Mouse (Mus musculus): ENCODE measurements around the gene Syt8. TPM values are rescaled to one million over a fixed set of nuclear protein-coding genes. Genes with fewer than 3 reads are reported as not detected.

Syt8 gene
- polyA plus RNA-seq, 1 experiment from 2014 or later, result not detected

DNA sequence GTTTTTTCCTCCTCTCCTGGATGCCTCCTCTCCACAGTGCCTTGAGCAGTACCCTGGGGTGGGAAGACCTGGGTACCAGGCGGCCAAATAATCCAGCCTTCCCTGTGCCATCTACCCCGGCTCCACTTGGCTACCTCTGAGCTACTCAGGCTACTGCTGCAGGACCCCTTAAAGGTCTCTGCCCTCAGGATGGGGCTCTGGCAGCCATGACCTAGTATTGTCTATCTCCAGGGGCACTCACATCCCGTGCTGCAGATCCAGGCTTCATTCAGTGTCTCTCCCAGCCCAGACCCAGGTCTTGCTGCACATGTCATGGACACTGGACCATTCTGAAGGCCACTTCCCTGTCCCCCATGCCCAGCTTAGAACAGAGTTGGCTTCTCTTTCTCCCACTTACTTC is 45.2 kb downstream of the Syt8 start:
- ATAC-seq, result no peak
- no peak overlapping the region for H3K4me2 ChIP-seq (ENCODE audit: low read length)
- H3K27me3 ChIP-seq (replicated peaks; ENCODE audit: control insufficient read depth, insufficient read depth, low read length), result no peaks in the 10 kb centered on the region
- no peaks in the 10 kb centered on the region for H3K36me3 ChIP-seq (ENCODE audit: control insufficient read depth, insufficient read depth, low read length)
- no peak overlapping the region for H3K4me3 ChIP-seq (ENCODE audit: low read depth, low read length)
- H3K27ac ChIP-seq (ENCODE audit: low read depth, low read length), result no peak overlapping the region
- no peaks in the 10 kb centered on the region for H3K9me3 ChIP-seq (replicated peaks; ENCODE audit: control insufficient read depth, low read length)
- no peak for DNase-seq (ENCODE audit: low spot score)
- peaks cover 19% of the 10 kb centered on the region for H3K4me1 ChIP-seq (ENCODE audit: control insufficient read depth, insufficient read depth, low read length)
- no peak overlapping the region for H3K9ac ChIP-seq (ENCODE audit: low read length)
- 89% methylated on average over 3 of the region's 3 CpGs for WGBS

DNA sequence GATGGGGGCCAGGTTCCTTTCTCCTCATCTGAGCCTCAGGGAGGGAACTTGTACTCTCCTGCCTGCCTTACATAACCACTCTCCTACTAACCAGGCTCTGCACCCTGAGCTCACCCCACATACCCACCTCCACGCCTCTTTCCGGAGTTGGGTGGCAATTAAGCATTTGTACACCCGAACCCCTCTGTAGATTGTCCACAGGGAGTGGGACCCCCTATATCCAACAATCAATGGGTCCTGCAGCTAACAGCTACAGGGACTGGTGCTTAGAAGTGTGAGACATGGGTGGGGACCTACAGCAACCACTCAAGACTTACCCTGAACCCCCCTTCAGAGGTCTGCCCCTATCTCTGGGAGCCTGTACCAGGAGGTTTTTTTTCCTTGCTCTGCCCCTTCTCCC is 46.0 kb downstream of the Syt8 start:
- no peak overlapping the region for H3K27ac ChIP-seq (ENCODE audit: low read depth, low read length)
- no peak overlapping the region for H3K4me3 ChIP-seq (ENCODE audit: low read depth, low read length)
- H3K4me1 ChIP-seq (ENCODE audit: control insufficient read depth, insufficient read depth, low read length), result peaks cover 19% of the 10 kb centered on the region
- 90% methylated on average over 3 of the region's 3 CpGs for WGBS
- no peak for DNase-seq (ENCODE audit: low spot score)
- no peaks in the 10 kb centered on the region for H3K36me3 ChIP-seq (ENCODE audit: control insufficient read depth, insufficient read depth, low read length)
- no peaks in the 10 kb centered on the region for H3K9me3 ChIP-seq (replicated peaks; ENCODE audit: control insufficient read depth, low read length)
- no peak for ATAC-seq
- H3K9ac ChIP-seq (ENCODE audit: low read length), result no peak overlapping the region
- no peak overlapping the region for H3K4me2 ChIP-seq (ENCODE audit: low read length)
- no peaks in the 10 kb centered on the region for H3K27me3 ChIP-seq (replicated peaks; ENCODE audit: control insufficient read depth, insufficient read depth, low read length)

- Histone ChIP-seq H3K36me3 (ENCODE audit: control insufficient read depth, insufficient read depth, low read length) (no peaks in the 10 kb centered on the region), H3K4me2 (ENCODE audit: low read length) (peak overlapping the region; percentile 53), H3K4me3 (ENCODE audit: low read depth, low read length) (peak overlapping the region; percentile 13; the same call in 1 of the 2 replicates), H3K9ac (ENCODE audit: low read length) (peak overlapping the region; percentile 63; the same call in 1 of the 2 replicates), H3K27ac (ENCODE audit: low read depth, low read length) (peak overlapping the region; percentile 81), H3K9me3 (replicated peaks; ENCODE audit: control insufficient read depth, low read length) (no peaks in the 10 kb centered on the region), H3K27me3 (replicated peaks; ENCODE audit: control insufficient read depth, insufficient read depth, low read length) (no peaks in the 10 kb centered on the region), H3K4me1 (ENCODE audit: control insufficient read depth, insufficient read depth, low read length) (peaks cover 19% of the 10 kb centered on the region)
- WGBS, result 3% methylated on average over 5 of the region's 5 CpGs
- peak; percentile 19 for ATAC-seq
- peak; percentile 57 for DNase-seq (ENCODE audit: low spot score)
Observed at GRCm38 (mm10) chr7:142481186-142481567, 46.5 kb downstream of the Syt8 start.

DNA sequence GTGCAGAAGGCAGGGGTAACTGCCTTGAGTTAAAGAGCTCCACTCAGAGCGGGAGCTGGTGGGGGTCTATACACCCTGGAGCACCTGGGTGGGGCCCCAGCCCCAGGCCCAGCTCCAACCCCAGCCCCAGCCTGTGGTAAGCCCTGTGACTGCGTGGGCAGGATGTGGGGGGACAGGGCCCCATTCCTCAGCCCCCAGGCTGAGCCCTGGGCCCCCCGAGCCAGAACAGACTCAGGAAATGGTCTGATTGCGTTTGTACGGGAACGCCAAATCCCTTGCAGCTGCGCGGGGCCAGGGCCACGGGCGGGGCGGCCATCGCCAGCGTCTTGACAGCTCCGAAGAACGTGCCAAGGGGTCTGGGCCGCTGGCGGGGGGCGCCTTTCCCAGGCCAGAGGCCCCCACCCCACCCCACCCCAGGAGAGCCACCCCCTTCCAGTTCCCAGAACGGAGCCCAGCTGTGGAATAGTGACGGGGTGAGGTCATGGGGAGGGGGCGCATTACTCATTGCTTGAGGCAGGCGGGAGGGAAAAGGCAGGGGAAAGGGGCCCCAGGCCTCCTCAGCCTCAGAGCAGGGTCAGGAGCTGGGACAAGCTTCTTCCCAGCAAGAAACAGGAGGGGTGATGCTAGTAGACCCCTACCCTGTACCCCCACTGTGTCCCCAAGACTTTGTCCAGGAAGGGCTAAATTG is 47.1 kb downstream of the Syt8 start:
- WGBS, result 2% methylated on average over 20 of the region's 22 CpGs
- DNase-seq (ENCODE audit: low spot score) (peak; percentile 63), ATAC-seq (peak; percentile 74)
- Histone ChIP-seq H3K4me1 (ENCODE audit: control insufficient read depth, insufficient read depth, low read length) (peaks cover 19% of the 10 kb centered on the region), H3K36me3 (ENCODE audit: control insufficient read depth, insufficient read depth, low read length) (no peaks in the 10 kb centered on the region), H3K9ac (ENCODE audit: low read length) (peak overlapping the region; percentile 63), H3K4me3 (ENCODE audit: low read depth, low read length) (peak overlapping the region; percentile 13), H3K27ac (ENCODE audit: low read depth, low read length) (peak overlapping the region; percentile 81), H3K27me3 (replicated peaks; ENCODE audit: control insufficient read depth, insufficient read depth, low read length) (no peaks in the 10 kb centered on the region), H3K4me2 (ENCODE audit: low read length) (peak overlapping the region; percentile 53), H3K9me3 (replicated peaks; ENCODE audit: control insufficient read depth, low read length) (no peaks in the 10 kb centered on the region)

DNA sequence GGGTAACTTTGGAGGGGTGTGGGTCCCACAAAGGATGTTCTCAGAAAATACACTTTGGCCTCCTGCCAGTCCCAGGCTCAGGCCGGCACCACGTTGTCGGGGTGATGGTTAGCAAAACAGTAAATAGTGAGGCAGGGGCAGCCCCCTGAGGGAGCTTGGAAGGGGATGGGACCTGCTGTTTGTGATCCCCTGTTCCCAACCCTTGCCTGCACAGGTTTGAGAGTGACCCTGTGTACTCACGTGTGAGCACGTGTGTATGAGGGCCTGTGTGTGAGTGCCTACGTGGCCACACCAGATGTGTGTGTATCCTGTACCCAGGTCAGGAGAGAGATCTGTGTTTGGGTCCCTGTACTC is 47.6 kb downstream of the Syt8 start:
- no peaks in the 10 kb centered on the region for H3K27me3 ChIP-seq (replicated peaks; ENCODE audit: control insufficient read depth, insufficient read depth, low read length)
- DNase-seq (ENCODE audit: low spot score), result peak; percentile 58
- ATAC-seq, result peak; percentile 53
- peak overlapping the region; percentile 53 for H3K4me2 ChIP-seq (ENCODE audit: low read length)
- peak overlapping the region; percentile 63; the same call in 1 of the 2 replicates for H3K9ac ChIP-seq (ENCODE audit: low read length)
- H3K4me3 ChIP-seq (ENCODE audit: low read depth, low read length), result no peak overlapping the region
- no peaks in the 10 kb centered on the region for H3K36me3 ChIP-seq (ENCODE audit: control insufficient read depth, insufficient read depth, low read length)
- peaks cover 19% of the 10 kb centered on the region for H3K4me1 ChIP-seq (ENCODE audit: control insufficient read depth, insufficient read depth, low read length)
- peak overlapping the region; percentile 81 for H3K27ac ChIP-seq (ENCODE audit: low read depth, low read length)
- no peaks in the 10 kb centered on the region for H3K9me3 ChIP-seq (replicated peaks; ENCODE audit: control insufficient read depth, low read length)
- WGBS, result 15% methylated on average over 6 of the region's 6 CpGs

DNA sequence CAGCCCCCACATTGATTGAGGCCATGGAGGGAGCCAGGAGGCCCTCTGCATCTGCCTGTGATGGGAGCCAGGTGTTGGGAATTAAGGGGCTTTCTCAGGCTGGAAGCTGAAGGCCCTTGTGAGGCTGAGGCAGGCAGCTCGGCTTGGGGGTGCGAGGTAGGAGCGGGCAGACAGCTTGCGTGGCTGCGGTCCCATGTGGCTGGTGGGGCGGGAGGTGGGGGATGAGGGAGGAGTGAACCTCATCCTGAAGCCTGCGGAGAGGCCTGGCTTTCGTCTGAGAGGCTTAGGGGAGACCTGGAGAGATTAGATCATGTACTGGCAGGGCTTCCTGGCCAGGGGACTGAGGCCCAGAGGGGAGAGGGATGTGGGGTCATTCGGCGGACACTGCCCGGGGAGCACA is 48.5 kb downstream of the Syt8 start:
- no peak for ATAC-seq
- WGBS, result 47% methylated on average over 11 of the region's 11 CpGs

GRCm38 (mm10) chr7:142484780-142485179 is 50.1 kb downstream of the Syt8 start:
- DNase-seq (ENCODE audit: low spot score) (no peak), ATAC-seq (no peak)
- H3K4me3 ChIP-seq (ENCODE audit: low read depth, low read length), result no peak overlapping the region
- H3K36me3 ChIP-seq (ENCODE audit: control insufficient read depth, insufficient read depth, low read length), result no peaks in the 10 kb centered on the region
- no peak overlapping the region for H3K9ac ChIP-seq (ENCODE audit: low read length)
- no peaks in the 10 kb centered on the region for H3K27me3 ChIP-seq (replicated peaks; ENCODE audit: control insufficient read depth, insufficient read depth, low read length)
- H3K4me2 ChIP-seq (ENCODE audit: low read length), result no peak overlapping the region
- no peak overlapping the region for H3K27ac ChIP-seq (ENCODE audit: low read depth, low read length)
- H3K9me3 ChIP-seq (replicated peaks; ENCODE audit: control insufficient read depth, low read length), result no peaks in the 10 kb centered on the region
- H3K4me1 ChIP-seq (ENCODE audit: control insufficient read depth, insufficient read depth, low read length), result peaks cover 24% of the 10 kb centered on the region
- WGBS, result 83% methylated on average over 12 of the region's 12 CpGs

More for the DNA sequence above, 48.5 kb downstream of the Syt8 start:
- H3K27me3 ChIP-seq (replicated peaks; ENCODE audit: control insufficient read depth, insufficient read depth, low read length), result no peaks in the 10 kb centered on the region
- no peaks in the 10 kb centered on the region for H3K36me3 ChIP-seq (ENCODE audit: control insufficient read depth, insufficient read depth, low read length)
- H3K9ac ChIP-seq (ENCODE audit: low read length), result no peak overlapping the region
- peak; percentile 20 for DNase-seq (ENCODE audit: low spot score)
- peak overlapping the region; percentile 81; the same call in 1 of the 2 replicates for H3K27ac ChIP-seq (ENCODE audit: low read depth, low read length)
- H3K4me1 ChIP-seq (ENCODE audit: control insufficient read depth, insufficient read depth, low read length), result peaks cover 24% of the 10 kb centered on the region
- H3K9me3 ChIP-seq (replicated peaks; ENCODE audit: control insufficient read depth, low read length), result no peaks in the 10 kb centered on the region
- no peak overlapping the region for H3K4me2 ChIP-seq (ENCODE audit: low read length)
- H3K4me3 ChIP-seq (ENCODE audit: low read depth, low read length), result no peak overlapping the region

DNA sequence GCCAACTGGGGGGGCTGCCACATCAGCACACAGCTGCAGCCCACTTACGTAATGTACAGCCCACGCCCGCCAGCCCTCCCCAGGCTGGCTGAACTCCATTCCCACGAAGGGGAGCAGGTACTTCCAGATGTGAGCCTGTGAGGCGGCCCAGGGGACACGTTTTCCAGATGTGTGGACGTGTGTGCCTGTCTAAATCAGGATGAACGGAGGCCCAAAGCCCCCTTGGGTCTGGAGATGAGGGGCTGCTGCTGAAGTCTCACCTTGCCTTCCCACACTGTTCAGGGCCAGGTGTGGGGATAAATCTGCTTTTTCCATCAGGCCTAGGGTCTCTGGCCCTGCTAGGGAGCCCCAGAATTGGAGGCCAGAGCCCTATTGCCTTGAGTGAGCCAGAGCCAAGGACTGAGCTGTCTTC is 52.1 kb downstream of the Syt8 start:
- H3K4me2 ChIP-seq (ENCODE audit: low read length), result no peak overlapping the region
- H3K4me1 ChIP-seq (ENCODE audit: control insufficient read depth, insufficient read depth, low read length), result peaks cover 18% of the 10 kb centered on the region
- H3K9me3 ChIP-seq (replicated peaks; ENCODE audit: control insufficient read depth, low read length), result no peaks in the 10 kb centered on the region
- no peaks in the 10 kb centered on the region for H3K27me3 ChIP-seq (replicated peaks; ENCODE audit: control insufficient read depth, insufficient read depth, low read length)
- no peak overlapping the region for H3K4me3 ChIP-seq (ENCODE audit: low read depth, low read length)
- H3K27ac ChIP-seq (ENCODE audit: low read depth, low read length), result no peak overlapping the region
- H3K9ac ChIP-seq (ENCODE audit: low read length), result no peak overlapping the region
- no peak for ATAC-seq
- no peak for DNase-seq (ENCODE audit: low spot score)
- WGBS, result 80% methylated on average over 8 of the region's 8 CpGs
- H3K36me3 ChIP-seq (ENCODE audit: control insufficient read depth, insufficient read depth, low read length), result no peaks in the 10 kb centered on the region

- Histone ChIP-seq H3K4me1 (ENCODE audit: control insufficient read depth, insufficient read depth, low read length) (peaks cover 12% of the 10 kb centered on the region), H3K9ac (ENCODE audit: low read length) (peak overlapping the region; percentile 29), H3K4me2 (ENCODE audit: low read length) (no peak overlapping the region; the same call in 1 of the 2 replicates), H3K36me3 (ENCODE audit: control insufficient read depth, insufficient read depth, low read length) (no peaks in the 10 kb centered on the region), H3K9me3 (replicated peaks; ENCODE audit: control insufficient read depth, low read length) (no peaks in the 10 kb centered on the region), H3K4me3 (ENCODE audit: low read depth, low read length) (no peak overlapping the region), H3K27me3 (replicated peaks; ENCODE audit: control insufficient read depth, insufficient read depth, low read length) (no peaks in the 10 kb centered on the region), H3K27ac (ENCODE audit: low read depth, low read length) (peak overlapping the region; percentile 1; the same call in 1 of the 2 replicates)
- 9% methylated on average over 9 of the region's 9 CpGs for WGBS
- ATAC-seq, result peak; percentile 84
- peak; percentile 87 for DNase-seq (ENCODE audit: low spot score)
Observed at GRCm38 (mm10) chr7:142487341-142487859, 52.8 kb downstream of the Syt8 start.
